ENCODE assay signal across 13 mouse cellular contexts in the genomic region with DNA sequence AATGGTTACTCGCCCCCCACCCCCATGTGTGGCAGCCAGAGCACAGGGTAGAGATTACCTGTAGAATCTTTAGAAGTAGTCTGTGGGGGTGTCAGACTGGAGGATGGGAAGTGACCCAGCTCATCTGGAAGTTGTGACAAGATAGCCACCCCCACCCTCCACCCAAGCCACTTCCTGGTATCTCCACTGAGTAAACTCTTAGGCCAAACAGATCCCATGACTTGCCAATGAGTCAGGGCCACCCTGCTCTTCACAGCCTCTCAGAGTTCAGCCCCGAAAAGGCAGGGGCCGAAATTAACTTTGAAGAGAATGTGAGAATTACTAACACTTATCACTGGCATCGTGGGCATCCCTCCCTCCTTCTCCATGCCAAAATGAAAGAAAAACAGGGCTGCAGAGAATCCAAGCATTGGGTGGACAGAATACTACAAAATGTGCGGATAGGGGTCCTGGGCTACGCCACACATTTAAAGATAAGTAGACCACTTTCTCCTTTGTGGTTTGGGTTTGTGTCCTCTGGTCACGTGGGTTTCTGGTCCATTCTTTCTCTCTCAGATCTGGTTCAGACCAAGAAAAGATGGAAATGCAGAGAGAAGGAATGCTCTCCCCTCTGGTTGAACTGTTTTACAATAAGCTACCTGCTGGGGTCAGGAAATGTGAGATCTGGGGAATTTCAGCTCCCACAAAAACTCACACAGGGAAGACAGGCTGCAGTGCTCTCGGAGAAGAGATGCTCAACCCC.
"Had no signal": no experiment of that assay in that cellular context is flagged by ENCODE, and none has a peak within 500 bp of the region (broad histone marks: within the 10 kb centered on the region; RNA-seq: fewer than 3 reads in every experiment).

No protein-coding gene starts in this region.

- H3K4me1 ChIP-seq: liver, embryonic 13.5 days had no signal

- H3K27ac ChIP-seq: kidney, embryonic 15.5 days; layer of hippocampus, adult 2 months; liver, embryonic 13.5 days; midbrain, embryonic 13.5 days had no signal

- H3K27me3 ChIP-seq: kidney, embryonic 15.5 days; liver, embryonic 13.5 days; midbrain, embryonic 13.5 days had no signal

- H3K9ac ChIP-seq: kidney, embryonic 15.5 days; liver, embryonic 13.5 days; midbrain, embryonic 13.5 days had no signal

- H3K9me3 ChIP-seq: kidney, embryonic 15.5 days; liver, embryonic 13.5 days; midbrain, embryonic 13.5 days had no signal

- H3K36me3 ChIP-seq: kidney, embryonic 15.5 days; liver, embryonic 13.5 days; midbrain, embryonic 13.5 days had no signal

- ATAC-seq: midbrain, embryonic 13.5 days; midbrain, embryonic 16.5 days had no signal

- H3K4me3 ChIP-seq: kidney, embryonic 15.5 days; layer of hippocampus, adult 2 months; liver, embryonic 13.5 days; midbrain, embryonic 13.5 days had no signal

- DNase-seq: kidney, adult 2 months; kidney, postnatal 10 days; kidney, postnatal 36 days; layer of hippocampus, adult 9-11 months; liver, embryonic 13.5 days; lung, adult 2 months; lung, postnatal 14 days; lung, postnatal 4 days; thymus, postnatal 25 days had no signal

- H3K4me2 ChIP-seq: kidney, embryonic 15.5 days; liver, embryonic 13.5 days; midbrain, embryonic 13.5 days had no signal
